Mouse (Mus musculus) gonadal fat pad, adult 2 months (tissue): ENCODE measurements at regions not wholly inside any gene's neighbourhood (a gene's known extent, or its start where the extent isn't known, plus 50 kb on each side); places are given as distances from the start of the nearest gene placed in this dataset.
"Not testable (repeated sequence)": the region's sequence is repeated elsewhere in the genome, so short reads cannot be mapped to it uniquely, and the experiment has no call there.

ENCODE experiments used
- DNase-seq: peaks from one replicate; pipeline ENCODE4 v3.0.0-alpha.2; 2012; ENCODE audit warnings: low read depth

- DNase-seq: no peak
Observed at GRCm38 (mm10) chr6:102005627-102006026, 567.3 kb downstream of the Cntn3 start.

GRCm38 (mm10) chr6:101998181-101998580, 574.7 kb downstream of the Cntn3 start:
- no peak for DNase-seq

GRCm38 (mm10) chr6:101997629-101998028, 575.3 kb downstream of the Cntn3 start:
- no peak for DNase-seq

- DNase-seq: no peak
Observed at GRCm38 (mm10) chr6:101992815-101993214, 580.1 kb downstream of the Cntn3 start.

GRCm38 (mm10) chr6:101981656-101982055, 591.2 kb downstream of the Cntn3 start:
- no peak for DNase-seq

GRCm38 (mm10) chr6:101979213-101979612, 593.7 kb downstream of the Cntn3 start:
- DNase-seq: no peak

GRCm38 (mm10) chr6:101964941-101965340, 587.2 kb upstream of the Pdzrn3 start:
- no peak for DNase-seq

GRCm38 (mm10) chr6:101961476-101961875, 583.8 kb upstream of the Pdzrn3 start:
- DNase-seq: not testable (repeated sequence)

GRCm38 (mm10) chr6:101949681-101950080, 572.0 kb upstream of the Pdzrn3 start:
- no peak for DNase-seq

GRCm38 (mm10) chr6:101948950-101949349, 571.3 kb upstream of the Pdzrn3 start:
- no peak for DNase-seq

GRCm38 (mm10) chr6:101940266-101940866, 562.7 kb upstream of the Pdzrn3 start:
- DNase-seq: no peak

- DNase-seq: no peak
Observed at GRCm38 (mm10) chr6:101938393-101938985, 560.8 kb upstream of the Pdzrn3 start.

GRCm38 (mm10) chr6:101937467-101938392, 560.0 kb upstream of the Pdzrn3 start:
- no peak for DNase-seq

GRCm38 (mm10) chr6:101931768-101932167, 554.1 kb upstream of the Pdzrn3 start:
- DNase-seq: no peak

GRCm38 (mm10) chr6:101921686-101922085, 544.0 kb upstream of the Pdzrn3 start:
- no peak for DNase-seq

- peak; percentile 16 for DNase-seq
Observed at GRCm38 (mm10) chr6:101921186-101921585, 543.5 kb upstream of the Pdzrn3 start.

GRCm38 (mm10) chr6:101918914-101919313, 541.2 kb upstream of the Pdzrn3 start:
- DNase-seq: no peak

- no peak for DNase-seq
Observed at GRCm38 (mm10) chr6:101905029-101905342, 527.3 kb upstream of the Pdzrn3 start.

- no peak for DNase-seq
Observed at GRCm38 (mm10) chr6:101904234-101905028, 526.7 kb upstream of the Pdzrn3 start.

GRCm38 (mm10) chr6:101902276-101902675, 524.6 kb upstream of the Pdzrn3 start:
- no peak for DNase-seq

GRCm38 (mm10) chr6:101898544-101898943, 520.8 kb upstream of the Pdzrn3 start:
- no peak for DNase-seq

- DNase-seq: no peak
Observed at GRCm38 (mm10) chr6:101890655-101891054, 513.0 kb upstream of the Pdzrn3 start.
